Mouse (Mus musculus) embryo, embryonic 10.5 days (tissue): ENCODE data around the gene Lyz2.
"Not testable (repeated sequence)": the region's sequence is repeated elsewhere in the genome, so short reads cannot be mapped to it uniquely, and the experiment has no call there.

ENCODE experiments used
- DNase-seq: peaks from one replicate; pipeline ENCODE4 v3.0.0-alpha.2; 2015; ENCODE audit warnings: low spot score

Gene Lyz2

DNA sequence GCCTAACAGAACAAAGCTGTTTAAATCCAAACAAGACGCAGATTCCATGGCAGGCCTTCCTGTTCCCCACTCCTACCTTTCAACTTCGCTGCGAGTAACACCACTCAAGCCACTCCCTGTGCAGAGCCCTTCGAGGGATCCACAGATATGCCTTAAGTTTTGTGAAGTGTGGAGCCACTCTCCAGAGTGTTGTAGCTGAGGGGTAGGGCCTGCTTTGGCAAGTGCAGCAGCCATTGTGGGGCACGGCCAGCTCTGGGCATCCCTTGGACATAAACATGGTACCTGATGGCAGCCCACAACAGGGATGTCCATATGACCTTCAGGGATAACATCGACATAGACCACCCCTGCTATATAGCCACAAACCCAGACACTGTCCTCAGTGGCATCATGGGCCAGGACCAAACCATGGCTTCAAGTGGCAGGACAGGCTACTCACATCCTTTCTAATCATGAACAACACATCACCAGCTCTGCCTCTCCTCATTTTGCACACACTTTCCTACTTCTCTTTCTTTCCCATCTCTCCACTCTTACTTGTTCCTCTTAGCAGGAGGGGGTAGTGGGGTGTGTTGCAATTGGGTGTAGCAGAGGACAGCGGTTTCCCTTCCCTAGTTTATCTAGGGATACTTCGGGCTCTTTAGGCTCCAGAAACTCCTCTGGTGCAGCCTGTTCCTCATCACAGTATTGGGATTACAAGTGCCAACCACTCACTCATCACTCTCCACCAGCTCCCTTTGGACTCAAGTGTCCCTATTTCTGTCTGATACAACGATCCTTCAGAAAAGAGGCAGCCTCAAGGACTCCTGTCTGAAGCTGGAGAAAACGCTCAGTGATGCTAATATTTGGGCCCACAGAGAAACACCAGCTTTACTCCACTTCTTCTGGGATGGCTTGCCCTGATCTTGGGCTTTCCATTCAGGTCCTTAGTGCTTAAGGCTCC, 2.7 kb upstream of the Lyz2 start:
- no peak for DNase-seq

DNA sequence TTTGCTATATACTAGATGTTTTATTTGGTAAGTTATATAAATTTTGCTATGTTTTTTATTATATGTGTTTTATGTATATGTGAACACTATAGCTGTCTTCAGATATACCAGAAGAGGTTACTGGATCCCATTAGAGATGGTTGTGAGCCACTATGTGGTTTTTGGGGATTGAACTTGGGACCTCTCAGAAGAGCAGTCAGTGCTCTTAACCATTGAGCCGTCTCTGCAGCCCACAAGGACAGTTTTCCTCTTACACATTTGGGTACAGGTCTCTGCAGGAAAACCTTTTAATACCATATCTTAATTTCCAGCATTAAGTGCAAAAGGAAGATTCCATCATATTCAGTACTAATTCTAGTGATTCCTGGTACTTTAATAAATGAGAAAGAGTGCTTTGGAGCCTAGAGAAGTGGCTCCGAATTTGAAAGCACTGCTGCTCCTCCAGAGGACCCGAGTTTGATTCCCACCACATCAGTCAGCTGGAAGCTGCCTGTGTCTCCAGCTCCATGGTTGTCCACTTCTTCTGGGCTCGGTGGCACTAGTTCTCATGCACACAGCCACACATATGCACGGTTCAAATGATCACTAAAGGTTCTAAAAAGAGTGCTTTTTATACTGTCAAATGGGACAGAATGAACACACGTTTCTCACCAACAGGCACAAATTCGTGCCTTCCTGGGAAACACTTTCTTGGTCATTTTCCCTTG, 1.9 kb upstream of the Lyz2 start:
- DNase-seq, result no peak

DNA sequence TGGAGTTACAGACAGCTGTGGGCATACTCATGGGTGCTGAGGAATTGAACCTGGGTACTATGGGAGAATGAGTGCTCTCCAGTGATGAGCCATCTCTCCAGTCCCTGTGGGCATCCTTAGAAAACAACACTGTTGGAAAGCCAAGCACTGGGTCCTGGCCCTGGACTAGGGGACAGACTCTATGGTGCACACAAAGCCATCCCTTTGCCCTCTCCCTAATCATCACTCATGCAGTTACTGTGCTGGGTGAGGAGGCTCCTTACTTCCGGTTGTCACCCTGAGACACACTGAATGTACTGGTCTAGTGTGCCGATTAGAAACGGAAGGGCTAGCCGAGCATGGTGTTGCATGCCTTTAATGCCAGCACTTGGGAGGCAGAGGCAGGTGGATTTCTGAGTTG, 1.1 kb upstream of the Lyz2 start:
- not testable (repeated sequence) for DNase-seq

DNA sequence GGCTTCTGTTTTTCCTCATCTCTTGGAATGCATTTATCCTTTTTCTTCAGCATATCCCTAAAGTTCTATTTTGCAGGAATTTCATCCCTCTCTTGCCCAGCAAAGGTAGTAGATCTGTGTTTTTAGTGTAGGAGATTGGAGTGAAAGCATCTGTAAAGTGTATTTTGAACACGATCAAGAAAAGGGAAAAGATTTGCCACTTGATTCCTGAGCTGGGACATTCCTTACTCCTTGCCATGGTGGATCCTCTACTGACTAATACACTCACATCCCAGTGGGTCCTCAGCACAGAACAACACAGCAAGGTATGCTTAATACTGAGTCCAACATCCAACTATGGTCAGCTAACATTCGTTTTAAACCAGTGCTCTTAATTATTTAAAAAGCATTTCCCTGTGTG, 430 bp upstream of the Lyz2 start:
- DNase-seq, result no peak

DNA sequence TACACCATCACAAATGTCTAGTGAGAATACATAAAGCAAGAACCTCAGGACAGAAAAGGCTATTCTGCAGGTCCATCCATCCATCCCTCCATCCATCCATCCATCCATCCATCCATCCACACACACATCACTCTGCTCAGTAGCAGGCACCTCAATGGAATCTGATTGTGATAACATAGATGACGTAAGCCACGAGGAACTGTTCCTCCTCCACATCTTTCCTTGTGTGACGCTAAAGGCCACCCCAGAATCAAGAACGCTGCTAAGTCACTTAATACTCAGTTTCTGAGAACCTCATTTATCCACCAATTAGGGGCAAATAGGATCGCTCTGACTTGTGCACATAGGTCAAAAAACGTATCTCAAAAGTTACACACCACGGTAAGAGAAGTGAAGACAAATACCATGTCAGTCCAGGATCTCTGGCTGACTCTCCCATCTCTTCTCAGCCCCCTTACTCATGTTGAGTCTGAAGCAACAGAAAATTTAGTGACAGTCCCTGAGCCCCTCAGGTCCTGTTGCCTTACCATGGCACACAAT, 670 bp downstream of the Lyz2 start:
- DNase-seq, result no peak

DNA sequence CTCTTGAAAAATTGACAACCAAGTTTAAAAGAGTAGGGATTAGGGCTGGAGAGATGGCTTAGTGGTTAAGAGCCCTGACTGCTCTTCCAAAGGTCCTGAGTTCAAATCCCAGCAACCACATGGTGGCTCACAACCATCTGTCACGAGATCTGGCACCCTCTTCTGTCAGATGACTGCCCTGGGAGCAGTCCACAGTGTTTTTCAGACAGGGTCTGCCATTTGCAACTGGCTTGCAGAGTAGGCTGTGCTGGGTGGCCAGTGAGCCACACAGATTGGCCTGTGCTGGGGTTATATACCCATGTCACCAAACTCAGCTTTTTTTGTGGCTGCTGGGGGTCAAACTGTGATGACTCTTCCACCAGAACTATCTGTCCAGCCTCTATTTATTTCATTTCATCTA, 2.1 kb downstream of the Lyz2 start:
- DNase-seq, result no peak

DNA sequence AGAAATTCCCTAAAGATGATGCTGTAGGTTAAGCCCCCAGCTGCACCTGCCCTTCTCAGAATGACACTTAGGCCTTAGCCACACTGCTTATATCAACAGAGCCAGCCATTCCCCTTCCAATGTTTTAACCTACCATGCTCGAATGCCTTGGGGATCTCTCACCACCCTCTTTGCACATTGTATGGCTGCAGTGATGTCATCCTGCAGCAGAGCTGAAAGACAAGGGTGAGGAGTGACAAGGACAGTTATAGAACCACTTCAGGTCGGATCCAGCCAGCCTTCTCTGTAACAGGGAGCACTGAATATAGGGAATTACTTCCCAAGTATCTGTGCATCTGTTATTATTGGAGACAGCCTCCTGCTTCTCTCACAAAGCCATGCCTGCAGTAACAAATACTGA, 3.6 kb downstream of the Lyz2 start:
- not testable (repeated sequence) for DNase-seq

DNA sequence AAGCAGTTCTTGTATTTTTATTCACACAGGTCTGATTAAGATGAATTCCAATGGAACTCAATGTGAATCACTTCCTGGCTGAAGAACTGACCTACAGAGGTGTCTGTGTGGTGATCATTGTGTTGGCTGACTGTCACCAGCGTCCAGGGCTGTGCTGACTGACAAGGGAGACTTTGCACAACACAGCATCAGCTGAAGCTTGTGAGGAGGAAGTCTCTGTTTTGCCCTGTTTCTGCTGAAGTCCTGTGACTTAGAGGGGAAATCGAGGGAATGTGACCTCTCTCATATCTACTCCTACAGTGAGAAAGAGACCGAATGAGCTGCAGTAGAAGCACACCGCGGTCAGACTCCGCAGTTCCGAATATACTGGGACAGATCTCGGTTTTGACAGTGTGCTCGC, 4.3 kb downstream of the Lyz2 start:
- not testable (repeated sequence) for DNase-seq

DNA sequence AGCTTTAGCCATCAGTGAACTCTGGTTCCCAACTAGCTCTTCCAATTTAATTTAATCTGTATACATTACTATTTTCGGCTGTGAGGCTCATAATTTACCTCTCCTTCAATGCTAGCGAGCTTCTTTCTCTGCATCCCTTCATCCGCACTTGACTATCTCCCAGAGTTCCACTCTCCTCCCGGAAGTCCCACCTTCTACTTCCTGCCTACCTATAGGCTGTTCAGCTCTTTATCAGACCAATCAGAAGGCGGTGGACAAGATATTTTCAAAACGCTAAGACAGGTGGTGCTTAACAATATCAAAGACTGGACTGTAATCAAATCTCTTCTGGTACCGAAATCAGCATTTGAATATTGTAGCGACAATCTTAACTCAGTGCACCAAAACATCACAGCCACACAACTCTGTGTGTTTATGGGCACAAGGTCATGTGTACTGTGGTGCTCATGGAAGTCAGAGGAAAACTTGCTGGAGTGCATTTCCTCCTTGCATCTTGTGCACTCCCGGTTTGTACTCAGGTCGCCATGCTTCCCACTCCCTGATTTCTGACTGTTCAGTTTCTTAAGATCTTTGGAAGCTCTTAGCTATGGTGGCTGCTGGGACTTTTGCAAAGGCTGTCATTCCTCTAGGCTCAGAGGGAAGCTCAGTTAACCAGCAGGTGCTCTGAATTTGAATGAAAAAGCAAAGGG, 6.3 kb downstream of the Lyz2 start:
- DNase-seq, result no peak

DNA sequence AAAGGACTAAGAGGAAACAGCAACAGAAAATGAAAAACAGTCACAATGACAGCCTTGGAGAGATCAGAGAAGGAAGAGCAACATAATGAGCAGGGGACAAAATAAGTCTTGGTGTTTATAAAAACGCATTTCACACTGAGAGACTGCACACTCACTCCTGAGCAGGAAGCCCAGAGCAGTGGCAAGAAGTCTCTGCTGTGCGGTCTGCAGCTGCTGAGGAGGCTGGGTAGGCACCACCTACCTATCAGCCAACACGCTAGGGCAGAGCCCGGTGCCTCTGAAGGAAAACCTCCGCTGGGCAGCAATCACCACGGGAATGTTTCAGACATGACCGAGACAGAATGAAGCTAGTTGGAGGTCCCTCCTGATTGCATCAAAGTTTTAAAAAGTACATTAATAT, 7.5 kb downstream of the Lyz2 start:
- DNase-seq, result not testable (repeated sequence)

DNA sequence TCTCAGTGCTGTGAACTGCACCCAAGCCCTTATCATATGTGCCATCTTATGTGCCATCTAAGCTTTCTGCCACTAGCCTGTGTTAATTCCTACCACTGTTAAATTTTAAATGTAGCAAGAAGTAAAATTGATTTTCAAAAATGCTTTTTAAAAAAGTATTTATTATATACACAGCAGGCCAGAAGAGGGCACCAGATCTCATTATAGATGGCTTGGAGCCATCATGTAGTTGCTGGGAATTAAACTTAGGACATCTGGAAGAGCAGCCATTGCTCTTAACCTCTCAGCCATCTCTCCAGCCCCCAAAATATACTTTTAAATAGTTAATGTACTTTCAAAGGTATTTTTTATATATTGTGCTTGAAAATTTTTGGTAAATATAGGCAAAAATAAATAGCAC, 10.1 kb downstream of the Lyz2 start:
- DNase-seq, result peak; percentile 29

DNA sequence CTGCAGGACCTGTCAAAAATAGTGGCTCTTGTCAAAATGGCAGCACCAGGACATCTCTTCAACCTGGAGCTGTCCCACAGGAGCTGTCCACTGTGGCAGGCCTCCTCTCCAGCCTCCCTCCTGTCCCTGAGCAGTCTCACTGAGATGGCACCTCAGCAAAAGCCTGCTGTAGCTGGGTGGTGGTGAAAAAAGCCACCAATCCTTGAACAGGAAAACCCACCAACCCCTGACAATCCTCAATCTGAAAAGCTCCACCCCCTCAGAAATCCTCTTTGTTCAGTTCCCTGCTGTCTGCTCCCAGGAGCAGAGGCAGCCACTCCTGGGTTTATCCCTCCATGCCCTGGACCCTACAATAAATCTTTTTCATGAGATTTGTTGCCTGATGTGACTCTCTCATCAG, 22.3 kb downstream of the Lyz2 start:
- DNase-seq, result peak; percentile 7

DNA sequence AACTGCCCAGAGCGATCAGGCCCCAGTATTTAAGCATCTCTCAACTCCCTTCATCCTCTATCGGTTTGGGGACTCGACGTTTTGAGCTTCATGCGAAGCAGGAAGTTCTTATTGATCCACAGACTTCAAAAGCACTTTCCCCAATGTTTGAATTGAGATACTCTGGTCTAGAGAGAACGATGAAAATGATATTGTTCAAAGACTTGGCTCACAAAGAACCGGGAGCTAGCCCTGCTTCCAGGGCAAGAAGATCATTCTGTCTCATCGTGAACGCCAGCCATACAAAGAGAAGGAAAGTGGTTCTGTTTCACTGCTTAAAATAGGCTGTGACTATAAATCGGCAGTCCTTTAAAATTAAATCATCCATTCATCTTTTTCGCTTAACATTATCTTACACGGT, 43.5 kb downstream of the Lyz2 start, which contains the start of gene 9530003J23Rik:
9530003J23Rik (minus strand) TSS at position 101 of the 400 bp plus-strand sequence.
- DNase-seq, result no peak

DNA sequence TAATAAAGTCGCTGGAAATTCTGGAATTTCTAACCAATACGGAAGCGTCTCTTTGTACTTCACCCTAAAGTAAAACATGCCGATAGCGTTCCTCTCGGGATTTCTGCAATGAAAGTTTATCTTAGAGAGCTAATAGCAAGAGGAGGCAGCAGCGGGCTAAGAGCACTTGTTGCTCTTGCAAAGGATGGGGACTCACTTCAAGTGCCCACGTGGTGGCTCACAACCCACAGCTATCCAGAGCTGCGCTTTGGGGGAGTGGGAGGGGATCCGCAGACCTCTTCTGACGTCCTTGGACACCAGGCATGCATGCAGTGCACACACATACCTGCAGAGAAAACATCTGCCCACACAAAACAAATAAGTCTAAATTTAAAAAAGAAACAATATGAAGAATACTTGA, 46.3 kb downstream of the Lyz2 start:
- no peak for DNase-seq

DNA sequence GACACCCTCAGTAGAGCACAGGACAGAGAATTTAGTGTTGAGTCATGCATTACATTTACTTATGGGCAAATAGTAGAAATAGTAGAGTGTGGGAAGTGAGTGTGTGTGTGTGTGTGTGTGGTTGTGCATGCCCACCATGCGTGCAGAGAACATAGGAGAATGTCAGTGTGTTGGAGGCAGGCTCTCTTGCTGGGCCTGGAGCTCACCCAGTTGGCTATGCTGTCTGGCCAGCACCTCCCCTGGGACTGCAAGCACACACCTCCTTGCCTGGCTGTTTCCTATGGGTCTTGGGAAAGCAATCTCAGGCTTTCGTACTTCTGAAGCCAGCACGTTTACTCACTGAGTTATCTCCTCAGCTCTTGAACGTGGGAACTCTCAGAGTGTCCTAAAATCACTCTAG, 47.3 kb downstream of the Lyz2 start:
- DNase-seq, result no peak

DNA sequence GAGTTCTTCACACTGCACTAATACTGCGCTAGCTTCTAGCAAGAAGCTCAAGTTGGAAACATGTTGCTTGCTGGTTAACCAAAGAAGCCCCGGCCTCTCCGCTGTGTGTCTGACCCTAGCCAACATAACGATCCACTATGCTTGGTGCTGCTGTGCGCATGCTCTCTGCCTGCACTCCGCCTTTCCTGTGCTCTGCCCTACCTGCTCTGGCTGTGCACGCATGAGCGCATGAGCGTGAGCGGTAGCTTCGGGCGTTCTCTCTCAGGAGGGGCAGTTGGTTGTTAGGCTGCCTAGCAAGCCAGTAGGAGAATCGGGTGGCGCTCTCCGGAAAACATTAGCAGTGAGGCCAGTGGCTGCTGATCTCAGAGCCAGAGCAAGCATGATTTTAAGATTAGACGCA, 52.3 kb downstream of the Lyz2 start:
- DNase-seq, result no peak
